Mouse (Mus musculus): ENCODE results near the gene Bsn.

DNA sequence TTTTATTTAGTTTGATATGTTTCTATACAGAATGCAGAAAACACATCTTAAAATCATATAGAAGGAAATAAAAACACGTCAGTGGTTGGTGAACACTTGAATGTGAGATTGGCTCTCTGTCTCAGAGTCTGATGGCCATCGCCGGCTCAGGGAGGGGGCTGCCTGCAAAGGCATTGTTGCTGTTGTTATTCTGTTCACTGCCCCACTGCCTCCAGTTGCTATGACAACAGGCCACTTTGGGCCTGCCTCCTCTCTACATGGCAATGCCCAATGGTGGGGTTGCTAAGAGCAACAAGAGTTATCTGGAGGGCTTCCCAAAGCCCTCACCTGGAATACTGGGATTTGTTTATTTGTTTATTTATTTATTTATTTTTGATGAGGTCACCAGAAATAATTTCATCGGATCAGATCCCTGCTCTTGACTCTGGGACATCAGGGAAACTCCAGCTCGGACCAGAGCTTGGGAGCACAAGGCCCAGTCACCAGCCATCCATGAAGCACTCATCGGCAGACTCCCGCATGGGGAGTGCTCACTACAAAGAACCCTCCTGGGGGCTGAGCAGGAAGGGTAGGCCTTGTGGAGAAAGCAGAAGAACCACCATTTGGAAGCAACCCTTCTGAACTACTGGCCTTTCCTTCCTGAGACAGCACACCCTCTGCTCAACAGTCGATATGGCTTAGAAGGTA, 14.8 kb upstream of the Bsn start:
- TF ChIP-seq POLR2A (IDR thresholded peaks at IDR 0.05; ENCODE audit: insufficient read length, low read depth) (no peak), MAX (IDR thresholded peaks at IDR 0.05; ENCODE audit: low read depth) (no peak), MYOD1 (IDR thresholded peaks at IDR 0.05; ENCODE audit: control insufficient read depth in 1 of 3, insufficient read length in 2 of 3, low read depth in 2 of 3) (no peak), TCF12 (IDR thresholded peaks at IDR 0.05; ENCODE audit: insufficient read depth, poor library complexity, severe bottlenecking) (no peak), TCF3 (IDR thresholded peaks at IDR 0.05; ENCODE audit: insufficient read length, low read depth) (no peak), E2F4 (IDR thresholded peaks at IDR 0.05; ENCODE audit: insufficient read depth) (no peak), MYOG (IDR thresholded peaks at IDR 0.05; ENCODE audit: control insufficient read depth in 1 of 3, insufficient read depth in 1 of 3, insufficient read length in 2 of 3, low read depth in 2 of 3) (no peak), USF1 (IDR thresholded peaks at IDR 0.05; ENCODE audit: low read depth) (no peak), CEBPB (IDR thresholded peaks at IDR 0.05; ENCODE audit: insufficient read depth, poor library complexity, severe bottlenecking) (no peak), POLR2AphosphoS2 (IDR thresholded peaks at IDR 0.05; ENCODE audit: insufficient read length, low read depth) (no peak), REST (IDR thresholded peaks at IDR 0.05; ENCODE audit: insufficient read depth, insufficient read length) (no peak)
